Mouse (Mus musculus) stomach, embryonic 15.5 days (tissue): ENCODE data around the gene Dock4. TPM values are rescaled to one million over a fixed set of nuclear protein-coding genes. Genes with fewer than 3 reads are reported as not detected.

Experiments
- ATAC-seq: fragments of 200-750 bp; cut with Nextera tagmentation; 2 replicates; pipeline ENCODE4 v1.8.0; 2017; ENCODE audit warnings: low read depth, moderate number of reproducible peaks, moderate TSS enrichment; ENCODE audit not compliant: insufficient read depth, low FRiP score
- H3K27ac ChIP-seq: fragments of 300-500 bp; sonication (generic); 2 replicates; pipeline ENCODE4 v1.5.1; 2015; ENCODE audit warnings: mild to moderate bottlenecking, inconsistent platforms
- H3K27me3 ChIP-seq: fragments of 300-500 bp; sonication (generic); replicated peaks from 2 replicates; pipeline ENCODE4 v1.6.1; 2015; ENCODE audit warnings: inconsistent platforms
- H3K36me3 ChIP-seq: fragments of 300-500 bp; sonication (generic); 2 replicates; pipeline ENCODE4 v1.6.1; 2015; ENCODE audit warnings: inconsistent platforms
- H3K4me1 ChIP-seq: fragments of 300-500 bp; sonication (generic); 2 replicates; pipeline ENCODE4 v1.6.1; 2015; ENCODE audit warnings: inconsistent platforms
- H3K4me2 ChIP-seq: fragments of 300-500 bp; sonication (generic); 2 replicates; pipeline ENCODE4 v1.6.1; 2015; ENCODE audit warnings: mild to moderate bottlenecking, inconsistent platforms
- H3K4me3 ChIP-seq: fragments of 300-500 bp; sonication (generic); replicated peaks from 2 replicates; pipeline ENCODE4 v1.5.1; 2015; ENCODE audit warnings: inconsistent platforms
- H3K9ac ChIP-seq: fragments of 300-500 bp; sonication (generic); 2 replicates; pipeline ENCODE4 v1.6.1; 2015; ENCODE audit warnings: inconsistent platforms
- H3K9me3 ChIP-seq: fragments of 300-500 bp; sonication (generic); 2 replicates; pipeline ENCODE4 v1.6.1; 2016; ENCODE audit warnings: inconsistent platforms
- WGBS: fragments of 180-500 bp; shearing (Covaris S2); methylation state at CpG from one replicate; pipeline ENCODE4 v1.1.7; 2015; 5-methylcytosine and 5-hydroxymethylcytosine counted together
- polyA plus RNA-seq: library from polyadenylated mRNA; unstranded; fragments of >200 nt; fragmentation: Nextera tagmentation; extraction: Ambion mirVana; gene quantifications from 2 replicates; pipeline ENCODE4 v1.2.1, GENCODE M21; 2015

The Dock4 gene
- polyA plus RNA-seq, 1 experiment from 2014 or later: 7.8 TPM

DNA sequence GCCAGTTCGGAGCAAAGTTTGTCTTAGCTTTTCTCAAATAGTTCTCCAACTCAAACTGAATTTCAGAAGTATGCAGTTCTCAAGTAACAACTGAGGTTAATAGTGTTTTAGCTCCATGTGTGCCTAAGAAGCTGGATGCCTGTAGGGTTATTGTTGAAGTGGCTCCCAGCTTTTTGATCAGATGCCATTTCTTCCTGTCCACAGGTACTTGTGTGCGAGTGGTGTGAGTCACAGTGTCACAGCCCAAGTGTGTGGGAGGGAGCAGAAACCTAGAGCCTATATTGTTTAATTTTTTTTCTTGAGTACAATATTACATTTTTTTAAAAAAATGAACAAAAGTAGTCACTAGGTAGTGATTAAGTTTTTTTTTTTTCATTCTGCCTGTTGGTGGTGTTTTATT is 313.5 kb downstream of the Dock4 start:
- 82% methylated on average over 2 of the region's 2 CpGs for WGBS
- Histone ChIP-seq H3K4me2 (no peak overlapping the region), H3K27me3 (no peaks in the 10 kb centered on the region), H3K4me1 (no peaks in the 10 kb centered on the region), H3K4me3 (no peak overlapping the region), H3K9ac (no peak overlapping the region), H3K9me3 (no peaks in the 10 kb centered on the region), H3K27ac (no peak overlapping the region), H3K36me3 (no peaks in the 10 kb centered on the region)
- ATAC-seq: no peak

DNA sequence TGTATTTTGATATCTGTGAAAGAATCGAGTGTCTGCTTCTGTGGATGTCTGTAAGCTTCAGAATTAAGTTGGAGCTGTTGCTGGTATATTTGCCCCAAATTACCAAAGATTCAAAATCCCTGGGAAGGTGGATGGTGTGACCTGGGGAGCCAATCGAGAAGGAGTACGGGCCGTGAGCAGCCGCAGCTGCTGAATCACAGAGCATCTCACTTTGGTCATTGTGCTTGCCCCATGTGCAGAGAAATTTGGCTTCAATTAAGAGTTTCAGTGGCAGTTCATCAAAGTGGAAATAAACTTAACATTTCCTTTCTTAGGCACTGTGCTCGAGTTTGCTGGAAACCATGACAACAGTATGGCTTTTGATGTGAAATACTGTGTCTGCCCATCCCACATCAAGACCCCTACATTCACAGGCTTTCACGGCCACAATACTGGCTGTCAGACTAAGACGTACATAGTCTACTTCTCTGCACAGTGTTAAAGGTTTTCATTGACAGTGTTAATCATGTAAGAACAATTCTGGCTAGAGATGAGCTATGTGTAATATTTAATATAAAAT is 321.6 kb downstream of the Dock4 start:
- no peak for ATAC-seq
- WGBS: 82% methylated on average over 8 of the region's 8 CpGs
- no peaks in the 10 kb centered on the region for H3K4me1 ChIP-seq

DNA sequence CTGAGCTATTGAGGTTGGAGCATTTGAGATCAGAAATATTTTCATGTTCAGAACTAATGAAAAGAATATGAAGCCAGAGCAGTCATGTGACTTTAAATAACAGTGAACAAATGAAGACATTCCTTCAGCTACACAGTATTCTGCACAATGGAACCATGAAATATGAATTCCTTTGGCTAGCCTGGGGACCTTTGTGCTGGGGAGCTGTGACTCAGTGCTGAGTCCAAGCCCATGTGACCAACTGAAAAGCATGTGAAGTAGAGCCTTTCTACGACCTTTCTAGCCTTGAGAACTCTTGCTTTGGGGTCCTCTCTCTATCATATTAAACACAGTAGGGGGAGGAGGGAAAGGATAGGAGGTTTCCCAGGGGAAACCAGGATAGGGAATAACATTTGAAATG is 327.3 kb downstream of the Dock4 start:
- no peaks in the 10 kb centered on the region for H3K36me3 ChIP-seq
- H3K9me3 ChIP-seq: no peaks in the 10 kb centered on the region
- H3K9ac ChIP-seq: no peak overlapping the region
- no peak for ATAC-seq
- 84% methylated on average over 1 of the region's 1 CpGs for WGBS
- H3K27ac ChIP-seq: no peak overlapping the region
- H3K4me2 ChIP-seq: no peak overlapping the region
- no peak overlapping the region for H3K4me3 ChIP-seq
- no peaks in the 10 kb centered on the region for H3K4me1 ChIP-seq
- H3K27me3 ChIP-seq: no peaks in the 10 kb centered on the region

More for the DNA sequence above, 321.6 kb downstream of the Dock4 start:
- no peaks in the 10 kb centered on the region for H3K9me3 ChIP-seq
- no peak overlapping the region for H3K4me2 ChIP-seq
- no peak overlapping the region for H3K27ac ChIP-seq
- no peak overlapping the region for H3K4me3 ChIP-seq
- H3K9ac ChIP-seq: no peak overlapping the region
- H3K36me3 ChIP-seq: no peaks in the 10 kb centered on the region
- no peaks in the 10 kb centered on the region for H3K27me3 ChIP-seq

DNA sequence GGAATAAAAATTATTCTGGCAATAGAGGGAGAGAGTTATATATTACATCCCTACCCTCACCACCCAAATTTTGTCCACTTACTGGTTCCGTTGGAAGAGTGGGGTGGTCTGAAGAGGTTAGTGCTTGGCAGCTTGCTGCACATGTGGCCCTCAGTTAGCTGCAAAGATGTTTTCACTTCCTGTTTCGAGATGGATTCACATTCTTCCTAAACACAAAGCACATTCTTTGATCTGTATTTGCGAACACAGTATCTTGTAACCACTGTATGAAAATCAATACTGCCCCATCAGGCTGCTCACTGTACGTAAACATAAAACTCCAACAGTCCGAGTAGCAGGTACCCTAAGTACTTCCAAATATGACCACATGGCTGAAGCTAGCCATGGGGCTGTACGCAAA is 335.8 kb downstream of the Dock4 start:
- ATAC-seq: no peak

DNA sequence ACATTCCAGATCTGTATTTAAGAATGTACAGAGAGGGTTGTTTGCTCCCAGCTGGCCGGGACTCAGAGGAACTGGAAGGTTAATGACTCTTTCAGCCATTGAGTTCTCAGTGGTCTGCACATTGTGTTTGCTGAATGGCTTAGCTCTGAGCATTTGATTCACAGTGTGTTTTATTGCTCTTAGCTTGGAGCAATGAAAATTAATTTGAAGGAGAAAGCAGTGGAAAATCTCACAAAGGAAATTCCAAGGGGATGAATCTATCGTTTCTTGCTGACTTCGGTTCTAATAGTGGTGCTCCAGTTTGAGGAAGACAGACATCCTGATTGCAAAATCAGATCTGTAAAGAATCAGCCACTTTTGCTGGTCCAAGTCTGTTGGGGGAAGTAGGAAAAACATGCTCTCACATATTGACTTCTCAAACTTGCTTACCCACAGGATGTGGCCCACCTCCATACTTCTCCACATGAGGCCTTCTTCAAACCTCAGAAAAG is 342.9 kb downstream of the Dock4 start:
- Histone ChIP-seq H3K9ac (no peak overlapping the region), H3K27me3 (no peaks in the 10 kb centered on the region), H3K4me2 (no peak overlapping the region), H3K36me3 (no peaks in the 10 kb centered on the region), H3K27ac (no peak overlapping the region), H3K4me3 (no peak overlapping the region), H3K9me3 (no peaks in the 10 kb centered on the region), H3K4me1 (no peaks in the 10 kb centered on the region)
- 18% methylated on average over 3 of the region's 3 CpGs for WGBS
- ATAC-seq: no peak

More for the DNA sequence above, 335.8 kb downstream of the Dock4 start:
- H3K4me3 ChIP-seq: no peak overlapping the region
- 73% methylated on average over 6 of the region's 6 CpGs for WGBS
- no peak overlapping the region for H3K4me2 ChIP-seq
- no peaks in the 10 kb centered on the region for H3K27me3 ChIP-seq
- H3K9ac ChIP-seq: no peak overlapping the region
- H3K27ac ChIP-seq: no peak overlapping the region
- no peaks in the 10 kb centered on the region for H3K9me3 ChIP-seq
- H3K4me1 ChIP-seq: no peaks in the 10 kb centered on the region
- H3K36me3 ChIP-seq: no peaks in the 10 kb centered on the region

DNA sequence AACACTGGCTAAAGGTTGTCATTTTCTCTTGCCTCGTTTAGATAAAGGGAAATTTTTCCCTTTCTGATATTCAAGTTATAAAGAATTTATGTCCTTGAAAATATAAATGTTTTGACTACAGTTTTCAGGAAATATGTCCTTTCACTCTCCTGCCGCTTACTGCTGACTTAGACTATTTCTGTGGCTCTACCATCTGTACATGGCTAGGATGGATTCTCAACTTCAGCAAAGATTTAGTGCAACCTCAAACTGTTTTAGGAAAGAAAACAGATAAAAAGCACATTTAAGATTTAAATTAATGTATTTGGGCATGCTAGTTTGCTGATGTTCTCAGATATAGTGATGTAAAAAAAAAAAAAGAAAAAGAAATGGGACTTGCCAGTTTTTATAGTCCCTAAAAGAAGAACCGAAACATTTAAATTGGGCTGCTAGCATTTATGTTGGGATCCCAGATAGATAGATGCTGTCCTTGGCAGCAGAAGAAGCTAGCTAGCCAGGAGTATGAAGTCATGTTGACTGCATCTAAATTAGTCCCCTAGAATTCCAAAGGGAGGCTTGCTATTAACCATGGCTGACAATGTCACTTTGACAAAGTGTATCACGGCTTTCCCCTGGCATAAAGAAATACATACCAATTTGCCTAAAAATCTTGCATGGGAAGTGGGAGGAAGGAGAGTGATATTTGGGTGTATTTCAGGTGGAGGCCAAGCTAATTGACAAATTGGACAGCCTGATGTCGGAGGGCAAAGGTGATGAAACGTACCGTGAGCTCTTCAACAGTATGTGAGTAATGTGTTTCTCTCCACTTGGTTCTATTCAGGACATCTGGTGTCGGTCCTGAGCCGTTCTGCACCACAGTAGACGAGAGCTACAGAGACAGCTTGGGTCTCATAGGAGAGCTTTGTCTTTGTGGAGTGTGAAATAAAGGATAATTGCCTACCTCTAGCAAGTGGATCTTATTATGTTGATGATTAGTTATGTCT is 343.9 kb downstream of the Dock4 start:
- H3K4me2 ChIP-seq: no peak overlapping the region
- no peak overlapping the region for H3K9ac ChIP-seq
- no peaks in the 10 kb centered on the region for H3K36me3 ChIP-seq
- H3K27me3 ChIP-seq: no peaks in the 10 kb centered on the region
- 63% methylated on average over 10 of the region's 10 CpGs for WGBS
- no peaks in the 10 kb centered on the region for H3K4me1 ChIP-seq
- no peak for ATAC-seq
- H3K9me3 ChIP-seq: no peaks in the 10 kb centered on the region
- no peak overlapping the region for H3K4me3 ChIP-seq
- H3K27ac ChIP-seq: no peak overlapping the region

DNA sequence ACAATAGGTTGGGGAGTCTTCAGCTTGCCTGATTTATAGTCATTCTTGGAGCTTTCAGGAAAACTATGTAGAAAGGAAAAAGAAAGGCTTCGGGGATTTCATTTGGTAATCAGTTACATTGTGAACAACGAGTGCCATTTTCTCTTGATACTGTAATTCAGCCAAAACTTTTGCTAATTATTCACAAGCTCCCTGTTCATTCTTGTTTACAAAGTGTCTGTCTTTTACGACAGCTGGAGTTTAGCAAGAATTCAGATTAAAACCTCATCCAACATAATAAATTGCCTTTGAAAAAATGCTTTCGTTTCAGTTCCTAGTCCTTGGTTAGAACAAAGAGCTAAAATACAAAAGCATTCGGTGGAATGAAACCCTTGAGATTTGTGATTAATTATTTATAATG is 345.5 kb downstream of the Dock4 start:
- no peak overlapping the region for H3K27ac ChIP-seq
- H3K4me1 ChIP-seq: no peaks in the 10 kb centered on the region
- 45% methylated on average over 5 of the region's 5 CpGs for WGBS
- no peaks in the 10 kb centered on the region for H3K36me3 ChIP-seq
- no peak overlapping the region for H3K9ac ChIP-seq
- H3K4me3 ChIP-seq: no peak overlapping the region
- H3K9me3 ChIP-seq: no peaks in the 10 kb centered on the region
- H3K4me2 ChIP-seq: no peak overlapping the region
- H3K27me3 ChIP-seq: no peaks in the 10 kb centered on the region
- ATAC-seq: no peak

DNA sequence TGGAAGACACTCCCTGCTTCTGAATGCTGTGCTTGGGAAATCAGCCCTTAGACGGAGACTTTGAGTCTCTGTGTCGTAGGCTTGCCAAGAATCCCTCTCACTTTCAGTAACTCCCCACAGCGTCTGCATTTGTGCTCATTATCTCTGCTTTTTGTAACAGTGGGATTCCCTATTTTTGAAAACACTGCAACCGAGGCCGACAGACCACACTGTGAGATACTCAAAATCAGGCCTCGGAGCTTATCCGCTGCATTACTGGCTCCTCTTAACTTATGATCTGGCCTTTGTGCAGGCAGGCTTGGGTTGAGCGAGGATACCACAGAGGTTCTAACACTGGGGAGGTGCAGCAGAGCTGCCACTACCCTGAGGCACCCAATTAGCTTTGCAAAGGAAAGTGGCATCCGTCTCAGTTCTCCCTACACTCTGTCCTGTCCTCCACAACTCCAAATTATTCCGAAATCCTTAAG is 346.5 kb downstream of the Dock4 start:
- no peak for ATAC-seq
- Histone ChIP-seq H3K9me3 (no peaks in the 10 kb centered on the region), H3K9ac (no peak overlapping the region), H3K4me1 (no peaks in the 10 kb centered on the region), H3K4me2 (no peak overlapping the region), H3K27ac (no peak overlapping the region), H3K27me3 (no peaks in the 10 kb centered on the region), H3K4me3 (no peak overlapping the region), H3K36me3 (no peaks in the 10 kb centered on the region)
- 53% methylated on average over 10 of the region's 10 CpGs for WGBS

DNA sequence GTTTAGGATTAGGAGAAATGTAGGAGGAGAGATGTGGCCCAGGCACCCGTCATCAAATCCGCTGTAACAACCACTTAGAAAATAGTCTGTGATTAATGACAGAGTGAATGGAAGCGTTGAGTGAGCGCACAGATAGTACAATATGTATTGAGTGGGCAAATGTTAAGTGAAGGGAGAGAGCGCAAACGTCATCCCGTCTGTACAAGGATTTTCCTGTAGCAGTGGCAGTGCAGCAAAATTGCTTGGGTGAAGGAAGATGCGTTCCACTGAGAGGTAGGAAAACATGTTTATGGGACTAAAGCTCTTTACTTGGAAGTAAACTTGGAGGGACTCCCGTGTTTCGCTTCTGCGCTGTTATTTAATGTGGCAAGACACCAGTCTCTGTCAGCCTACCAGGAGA is 348.3 kb downstream of the Dock4 start:
- 54% methylated on average over 11 of the region's 11 CpGs for WGBS
- H3K27me3 ChIP-seq: no peaks in the 10 kb centered on the region
- H3K4me2 ChIP-seq: no peak overlapping the region
- no peak overlapping the region for H3K9ac ChIP-seq
- H3K4me1 ChIP-seq: no peaks in the 10 kb centered on the region
- ATAC-seq: no peak
- H3K4me3 ChIP-seq: no peak overlapping the region
- H3K36me3 ChIP-seq: no peaks in the 10 kb centered on the region
- no peaks in the 10 kb centered on the region for H3K9me3 ChIP-seq
- H3K27ac ChIP-seq: no peak overlapping the region

DNA sequence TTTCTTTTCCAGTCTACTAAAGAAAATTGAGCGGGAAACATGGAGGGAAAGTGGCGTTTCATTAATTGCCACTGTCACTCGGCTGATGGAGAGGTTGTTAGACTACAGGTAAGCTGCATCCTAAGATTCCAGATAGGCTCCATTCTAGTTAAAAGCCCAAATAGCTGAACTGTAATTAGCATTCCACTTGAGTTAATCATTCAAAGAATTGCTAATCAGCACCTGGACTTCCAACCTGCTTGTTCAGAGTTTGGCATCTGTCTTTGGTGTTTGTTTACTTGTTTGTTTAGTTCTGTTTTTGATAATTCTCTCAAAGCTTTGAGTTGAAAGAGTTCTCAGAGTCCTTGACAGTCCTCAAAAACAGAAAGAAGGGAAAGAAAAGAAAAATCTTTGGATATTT is 349.0 kb downstream of the Dock4 start:
- Histone ChIP-seq H3K4me3 (no peak overlapping the region), H3K27ac (no peak overlapping the region)
- 58% methylated on average over 3 of the region's 3 CpGs for WGBS

DNA sequence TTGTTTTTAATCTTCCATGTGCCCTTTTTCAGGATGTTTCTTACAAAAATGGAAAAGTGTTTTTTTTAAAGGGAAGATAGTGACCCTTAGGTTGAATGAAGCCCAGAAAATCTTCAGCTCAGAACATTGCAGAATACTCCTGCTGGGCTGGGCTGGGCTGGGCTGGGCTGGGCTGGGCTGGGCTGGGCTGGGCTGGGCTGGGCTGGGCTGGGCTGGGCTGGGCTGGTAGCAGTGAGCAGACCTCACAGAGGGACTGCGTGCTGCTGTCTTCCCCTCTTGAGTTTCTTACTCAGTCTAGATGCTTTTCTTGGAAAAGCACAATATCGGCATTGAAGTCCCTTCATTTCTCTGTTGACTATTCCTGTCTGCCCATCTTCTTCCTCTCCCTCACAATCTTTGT is 350.0 kb downstream of the Dock4 start:
- no peak; the same call in 1 of the 2 replicates for ATAC-seq
- WGBS: 53% methylated on average over 2 of the region's 2 CpGs
- H3K27me3 ChIP-seq: no peaks in the 10 kb centered on the region

More for the DNA sequence above, 349.0 kb downstream of the Dock4 start:
- no peaks in the 10 kb centered on the region for H3K9me3 ChIP-seq
- no peaks in the 10 kb centered on the region for H3K4me1 ChIP-seq
- H3K27me3 ChIP-seq: no peaks in the 10 kb centered on the region
- H3K9ac ChIP-seq: no peak overlapping the region
- H3K36me3 ChIP-seq: no peaks in the 10 kb centered on the region
- no peak for ATAC-seq
- no peak overlapping the region for H3K4me2 ChIP-seq

DNA sequence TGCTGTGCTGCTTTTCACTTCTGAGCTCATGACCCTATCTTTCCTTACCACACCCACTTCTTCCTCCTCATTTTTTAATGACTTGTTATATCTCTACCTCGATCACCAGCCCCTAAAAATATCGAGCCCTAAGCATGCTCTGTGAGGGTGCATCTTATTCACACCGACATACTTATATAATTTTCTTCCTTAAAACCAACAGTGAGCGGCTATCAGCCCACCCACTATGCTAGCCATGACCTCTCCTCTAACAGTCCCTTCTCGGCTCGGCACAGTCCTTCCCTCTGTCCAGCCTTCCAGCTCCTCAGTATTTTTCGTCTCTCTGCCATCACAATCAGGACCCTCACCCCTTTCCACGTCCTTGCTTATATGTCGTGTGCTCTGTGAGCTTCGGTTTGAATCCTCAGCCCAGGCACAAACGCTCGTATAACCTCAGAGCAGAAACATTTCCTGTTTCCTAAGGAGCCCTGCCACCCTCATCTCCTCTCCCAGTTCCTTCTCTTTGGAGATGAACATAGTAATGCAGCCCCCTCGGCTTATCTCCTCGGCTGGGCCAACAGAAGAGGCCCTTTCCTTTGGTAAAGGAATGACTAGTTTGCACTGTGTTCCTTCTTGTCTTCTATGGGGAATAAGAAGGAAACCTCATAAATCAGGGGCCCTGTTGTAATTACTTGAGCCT is 351.2 kb downstream of the Dock4 start:
- no peak for ATAC-seq

More for the DNA sequence above, 350.0 kb downstream of the Dock4 start:
- no peaks in the 10 kb centered on the region for H3K36me3 ChIP-seq
- no peak overlapping the region for H3K9ac ChIP-seq
- H3K9me3 ChIP-seq: no peaks in the 10 kb centered on the region
- H3K27ac ChIP-seq: no peak overlapping the region
- H3K4me2 ChIP-seq: no peak overlapping the region
- no peak overlapping the region for H3K4me3 ChIP-seq
- H3K4me1 ChIP-seq: no peaks in the 10 kb centered on the region

More for the DNA sequence above, 351.2 kb downstream of the Dock4 start:
- no peak overlapping the region for H3K4me2 ChIP-seq
- no peaks in the 10 kb centered on the region for H3K36me3 ChIP-seq
- no peaks in the 10 kb centered on the region for H3K9me3 ChIP-seq
- no peak overlapping the region for H3K4me3 ChIP-seq
- 35% methylated on average over 14 of the region's 14 CpGs for WGBS
- no peak overlapping the region for H3K9ac ChIP-seq
- no peaks in the 10 kb centered on the region for H3K27me3 ChIP-seq
- H3K4me1 ChIP-seq: no peaks in the 10 kb centered on the region
- H3K27ac ChIP-seq: no peak overlapping the region
